ENCODE assay signal across 8 mouse cellular contexts in genomic region chrX:141212802-141213201, GRCm38 (mm10).
DNase-seq lines count a peak whose midpoint lies in the region; ATAC-seq lines count a peak whose summit lies in the region.

No protein-coding gene starts in this region.

- no peaks in the 10 kb centered on the region for H3K27me3 ChIP-seq in heart, embryonic 11.5 days (ENCODE audit: control insufficient read depth, insufficient read depth, low read length)

- no peaks in the 10 kb centered on the region for H3K36me3 ChIP-seq in heart, embryonic 11.5 days (ENCODE audit: control insufficient read depth, insufficient read depth, low read length)

- no peak overlapping the region for H3K4me3 ChIP-seq in heart, embryonic 11.5 days (ENCODE audit: low read depth, low read length)

- peak; percentile 25 to 60 for DNase-seq in heart, adult 18-20 months
- DNase-seq in ES-CJ7 (ENCODE audit: low read depth, low spot score), result peak; percentile 26
- DNase-seq in cerebellum, postnatal 25 days, result peak; percentile 19 to 40
- DNase-seq in gastrocnemius, postnatal 10 days, result peak; percentile 6
- peak; percentile 41 to 50 for DNase-seq in left cerebral cortex, adult 18-20 months (ENCODE audit: low spot score in 2 of 2)
- peak; percentile 21 for DNase-seq in neural tube, embryonic 10.5 days (ENCODE audit: extremely low spot score, low spot score)
- DNase-seq in spleen, adult 18-20 months, result no peak

- H3K9ac ChIP-seq in heart, embryonic 11.5 days (ENCODE audit: low read depth, low read length), result no peak overlapping the region

- H3K27ac ChIP-seq in heart, embryonic 11.5 days (ENCODE audit: low read depth, low read length), result no peak overlapping the region

- H3K9me3 ChIP-seq in heart, embryonic 11.5 days (replicated peaks; ENCODE audit: control insufficient read depth, low read length), result no peaks in the 10 kb centered on the region

- no peaks in the 10 kb centered on the region for H3K4me1 ChIP-seq in heart, embryonic 11.5 days (ENCODE audit: control insufficient read depth, insufficient read depth, low read length)

- no peak for ATAC-seq in heart, embryonic 11.5 days (replicated peaks; ENCODE audit: insufficient number of reproducible peaks, low FRiP score, low TSS enrichment)

- 43% methylated on average over 5 of the region's 5 CpGs for whole genome bisulfite sequencing in heart, embryonic 11.5 days (ENCODE audit: insufficient replicate concordance)

- H3K4me2 ChIP-seq in heart, embryonic 11.5 days, result no peak overlapping the region

Comparison
In these comparisons a context has a peak if more than half of its experiments do, and no peak if none do; other contexts are left out.
1. DNase-seq: peak in heart, adult 18-20 months (2 of 2), ES-CJ7 (single experiment), cerebellum, postnatal 25 days (2 of 2), gastrocnemius, postnatal 10 days (single experiment), left cerebral cortex, adult 18-20 months (2 of 2) and neural tube, embryonic 10.5 days (single experiment); none in spleen, adult 18-20 months (0 of 2).